Mouse (Mus musculus) kidney, postnatal 36 days (tissue): ENCODE data around the gene Lrrc30.

ENCODE experiments used
- DNase-seq, 2 experiments: peaks; one replicate each; pipeline ENCODE4 v3.0.0; 2021 to 2022; ENCODE audit warnings: mixed read lengths in 2 of 2

Gene Lrrc30

GRCm38 (mm10) chr17:67632676-67633339, at the start of gene Lrrc30:
TSS of gene Lrrc30 (minus strand) at chr17:67632723.
- no peak for DNase-seq

- peak; percentile 11 to 13 for DNase-seq
These were observed 48.6 kb upstream of the Lrrc30 start for GRCm38 (mm10) chr17:67681084-67681483.

GRCm38 (mm10) chr17:67678576-67678975, 46.1 kb upstream of the Lrrc30 start:
- no peak for DNase-seq

GRCm38 (mm10) chr17:67667981-67668380, 35.5 kb upstream of the Lrrc30 start:
- peak; percentile 37 to 82 for DNase-seq

- DNase-seq, result no peak
These were observed 34.5 kb upstream of the Lrrc30 start for GRCm38 (mm10) chr17:67666981-67667380.

GRCm38 (mm10) chr17:67664299-67664698, 31.8 kb upstream of the Lrrc30 start:
- DNase-seq, result no peak

DNA sequence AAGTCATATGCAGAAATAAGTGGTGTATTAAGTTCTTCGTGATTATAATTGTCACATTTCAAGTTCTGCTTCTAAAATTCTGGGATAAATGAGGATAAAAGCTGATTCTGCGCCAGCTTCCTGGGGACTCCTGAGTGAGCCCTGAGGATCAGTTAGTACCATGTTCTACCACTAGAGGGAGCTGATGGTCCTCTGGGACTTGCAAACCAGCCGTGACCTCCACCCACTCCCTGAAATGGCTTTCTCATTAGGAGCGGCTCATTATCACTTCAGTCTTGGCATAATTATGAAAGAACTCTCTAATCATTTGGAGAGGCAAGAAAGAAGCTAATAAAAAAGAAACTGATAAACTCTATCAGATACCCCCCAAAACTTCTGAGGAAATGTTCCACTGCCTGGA, 19.0 kb upstream of the Lrrc30 start:
- DNase-seq, result peak; percentile 70 to 74

DNA sequence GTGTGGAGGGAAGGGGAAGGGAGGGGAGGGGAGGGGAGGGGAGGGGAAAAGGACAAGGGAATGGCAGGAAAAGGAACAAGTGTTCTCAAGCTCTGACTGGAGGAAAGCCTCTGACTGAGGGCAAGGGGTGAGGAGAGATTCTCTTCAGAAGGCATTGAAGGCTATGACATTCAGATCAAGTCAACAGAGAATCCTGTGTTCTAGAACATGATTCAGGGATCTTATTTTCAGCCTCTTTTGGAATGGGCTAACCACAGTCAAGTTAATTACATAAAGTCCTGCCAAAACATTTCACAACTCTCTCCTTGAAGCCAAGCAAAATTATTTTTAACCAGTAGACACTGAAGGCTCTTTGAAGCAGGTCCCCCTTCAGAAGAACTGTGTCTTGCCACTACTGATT, 9.1 kb upstream of the Lrrc30 start:
- no peak for DNase-seq

GRCm38 (mm10) chr17:67638119-67638810, 5.7 kb upstream of the Lrrc30 start:
- peak; percentile 45 to 62 for DNase-seq

DNA sequence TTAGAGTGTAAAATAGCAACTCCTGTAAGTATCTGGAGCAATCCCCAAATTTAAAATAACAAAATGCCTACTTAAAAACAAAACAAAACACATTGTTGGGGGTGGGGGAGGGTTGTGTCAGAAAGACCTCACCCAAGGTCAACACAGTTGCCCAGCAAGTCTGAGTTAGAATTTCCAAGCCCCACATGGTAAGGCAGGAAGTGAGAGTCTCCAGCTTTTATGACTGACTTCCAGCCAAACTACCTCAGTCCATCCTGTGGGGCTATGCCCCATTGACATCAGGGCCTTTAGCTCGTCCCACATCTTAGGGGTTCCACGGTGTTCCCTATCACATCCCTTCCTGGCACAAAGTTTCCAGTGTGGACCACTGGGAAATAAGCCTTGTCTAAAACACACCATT, 4.4 kb upstream of the Lrrc30 start:
- no peak for DNase-seq

- DNase-seq, result no peak
These were observed 3.8 kb upstream of the Lrrc30 start for GRCm38 (mm10) chr17:67636304-67636703.

- DNase-seq, result no peak
These were observed 2.8 kb downstream of the Lrrc30 start for GRCm38 (mm10) chr17:67629746-67630145.

- DNase-seq, result peak; percentile 40 to 43
These were observed 3.3 kb downstream of the Lrrc30 start for GRCm38 (mm10) chr17:67629211-67629657.

GRCm38 (mm10) chr17:67628475-67628874, 4.0 kb downstream of the Lrrc30 start:
- no peak for DNase-seq

- no peak for DNase-seq
These were observed 7.1 kb downstream of the Lrrc30 start for GRCm38 (mm10) chr17:67625431-67625830.

DNA sequence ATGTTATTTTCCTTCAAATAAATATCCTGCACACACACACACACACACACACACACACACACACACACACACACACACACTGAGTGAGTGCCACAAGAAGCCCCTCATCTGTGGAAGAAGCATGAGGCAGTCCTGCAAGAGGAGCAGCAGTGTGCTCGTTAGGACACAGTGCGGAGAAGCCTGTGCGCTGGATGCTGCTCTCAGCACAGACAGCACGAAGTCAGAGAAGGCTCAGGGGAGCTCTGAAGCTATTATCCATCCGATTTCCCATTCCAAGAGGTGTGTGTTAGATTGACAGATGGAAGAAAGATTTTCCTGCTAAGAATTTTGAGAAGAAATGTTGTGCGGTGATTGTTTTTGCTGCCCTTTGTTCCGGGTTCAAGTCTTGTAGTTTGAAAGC, 13.5 kb downstream of the Lrrc30 start:
- DNase-seq, result no peak

DNA sequence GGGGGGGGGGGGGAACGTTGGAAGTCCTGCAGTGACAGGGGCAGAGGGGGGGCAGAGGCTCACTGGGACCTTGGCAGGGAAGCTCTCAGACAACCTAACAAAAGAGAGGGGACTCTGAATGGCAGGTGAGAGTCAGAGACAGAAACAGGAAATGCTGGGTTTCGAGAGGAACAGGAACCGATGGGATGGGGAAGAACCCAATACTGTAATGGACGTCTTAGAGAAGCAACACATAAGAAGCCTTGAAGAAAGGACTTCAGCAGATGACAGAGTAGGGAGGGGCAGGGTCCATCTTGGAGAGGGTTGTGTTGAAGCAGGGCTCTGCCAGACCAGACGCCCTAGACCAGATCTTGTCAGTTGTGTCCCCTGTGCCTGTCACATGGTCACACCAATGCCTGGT, 18.1 kb downstream of the Lrrc30 start:
- DNase-seq, result no peak

- no peak for DNase-seq
These were observed 19.9 kb downstream of the Lrrc30 start for GRCm38 (mm10) chr17:67612576-67612975.

GRCm38 (mm10) chr17:67612151-67612550, 20.4 kb downstream of the Lrrc30 start:
- DNase-seq, result no peak

GRCm38 (mm10) chr17:67604446-67604845, 28.1 kb downstream of the Lrrc30 start:
- no peak for DNase-seq

DNA sequence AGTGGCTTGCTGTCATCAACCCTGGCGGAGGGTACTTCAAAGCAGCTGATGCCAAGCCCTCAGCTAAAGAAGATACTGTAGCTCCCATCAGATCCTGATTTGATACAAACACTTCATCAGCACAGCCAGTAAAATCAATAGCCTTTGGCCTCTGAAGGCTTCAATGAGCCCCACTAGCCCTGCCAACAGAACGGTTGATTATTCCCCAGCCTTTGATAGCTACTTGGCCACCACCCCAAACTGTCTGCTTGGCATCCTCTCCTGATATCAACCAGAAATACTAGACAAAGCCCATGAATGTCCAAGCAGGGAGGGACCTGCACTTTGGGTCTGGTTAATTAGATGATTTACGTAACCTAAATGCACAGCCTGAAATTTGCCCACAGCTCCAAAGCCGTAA, 30.0 kb downstream of the Lrrc30 start:
- DNase-seq, result no peak

DNA sequence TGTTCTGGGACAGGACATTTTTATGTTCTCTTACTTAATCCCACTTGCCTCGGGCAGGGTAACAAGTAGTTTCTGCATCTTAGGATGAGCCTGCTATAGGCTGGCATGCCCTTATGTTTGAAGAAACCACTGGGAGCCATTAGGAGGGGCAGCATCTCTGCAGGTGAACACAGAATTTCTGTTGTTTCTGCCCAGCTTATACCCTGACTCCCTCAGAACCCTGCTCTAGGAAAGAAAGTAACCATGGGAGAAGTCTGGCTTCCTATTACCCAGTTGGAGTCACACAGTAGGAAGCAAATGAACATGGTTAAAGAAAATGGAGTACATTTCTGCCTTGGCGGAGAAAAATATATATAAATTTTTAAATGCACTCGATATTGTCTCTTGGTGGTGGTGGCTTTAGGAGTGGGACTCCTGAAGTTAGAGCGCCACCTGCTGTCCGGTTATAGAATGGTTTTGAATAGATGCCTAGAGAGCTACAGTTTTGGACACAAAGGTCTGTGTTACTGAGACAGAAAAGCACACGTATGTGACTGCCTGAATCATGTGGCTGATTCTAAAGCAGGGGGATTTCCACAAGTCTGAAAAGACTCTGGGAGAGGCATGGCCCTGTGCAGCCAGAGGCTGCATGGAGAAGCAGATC, 47.5 kb downstream of the Lrrc30 start:
- DNase-seq, result peak; percentile 75 to 91

DNA sequence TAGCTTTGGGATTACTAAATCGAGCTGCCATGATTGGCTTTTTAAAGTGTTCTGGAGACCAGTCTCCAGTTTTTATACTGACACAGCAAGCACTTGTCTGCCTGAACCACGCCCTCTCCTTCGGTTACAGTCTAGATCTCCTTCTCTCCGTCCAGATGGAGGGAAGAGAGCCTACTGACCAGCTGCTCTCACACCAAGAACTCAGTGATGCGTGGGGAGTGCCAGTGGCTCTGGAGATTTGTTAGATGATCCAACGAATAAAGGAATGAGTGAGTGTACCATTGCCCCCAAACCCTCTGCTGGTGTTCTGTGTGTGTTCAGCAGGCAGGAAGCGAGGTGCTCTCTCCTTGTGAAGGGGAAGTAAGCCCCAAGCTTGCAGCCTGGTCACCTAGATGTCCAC, 48.0 kb downstream of the Lrrc30 start:
- DNase-seq, result no peak

- peak in 1 of 2 experiments; percentile 28 for DNase-seq
These were observed 49.1 kb downstream of the Lrrc30 start for GRCm38 (mm10) chr17:67583422-67583821.
